Mouse (Mus musculus) neural tube, embryonic 13.5 days (tissue): ENCODE measurements around the gene Rhoj. TPM values are rescaled to one million over a fixed set of nuclear protein-coding genes. Genes with fewer than 3 reads are reported as not detected.

ENCODE experiments used
- ATAC-seq: fragments of 200-750 bp; cut with Nextera tagmentation; 2 replicates; pipeline ENCODE4 v1.8.0; 2017; ENCODE audit warnings: low read depth, mild to moderate bottlenecking, moderate TSS enrichment, moderate library complexity
- H3K27ac ChIP-seq: fragments of 300-500 bp; sonication (generic); replicated peaks from 2 replicates; pipeline ENCODE4 v1.5.1; 2015; ENCODE audit warnings: moderate library complexity, mild to moderate bottlenecking, inconsistent platforms
- H3K27me3 ChIP-seq: fragments of 300-500 bp; sonication (generic); 2 replicates; pipeline ENCODE4 v1.6.1; 2015; ENCODE audit warnings: mild to moderate bottlenecking, inconsistent platforms
- H3K36me3 ChIP-seq: fragments of 300-500 bp; sonication (generic); 2 replicates; pipeline ENCODE4 v1.6.1; 2015; ENCODE audit warnings: mild to moderate bottlenecking, inconsistent platforms
- H3K4me1 ChIP-seq: fragments of 300-500 bp; sonication (generic); replicated peaks from 2 replicates; pipeline ENCODE4 v1.6.1; 2015; ENCODE audit warnings: inconsistent platforms
- H3K4me2 ChIP-seq: fragments of 300-500 bp; sonication (generic); 2 replicates; pipeline ENCODE4 v1.6.1; 2015; ENCODE audit warnings: inconsistent platforms, mild to moderate bottlenecking, moderate library complexity
- H3K4me3 ChIP-seq: fragments of 300-500 bp; sonication (generic); 2 replicates; pipeline ENCODE4 v1.5.1; 2015; ENCODE audit warnings: mild to moderate bottlenecking, inconsistent platforms
- H3K9ac ChIP-seq: fragments of 300-500 bp; sonication (generic); 2 replicates; pipeline ENCODE4 v1.6.1; 2015; ENCODE audit warnings: moderate library complexity, mild to moderate bottlenecking, inconsistent platforms
- H3K9me3 ChIP-seq: fragments of 300-500 bp; sonication (generic); 2 replicates; pipeline ENCODE4 v1.6.1; 2016; ENCODE audit warnings: inconsistent platforms
- WGBS: fragments of 180-500 bp; shearing (Covaris S2); methylation state at CpG from one replicate; pipeline ENCODE4 v1.1.7; 2015; 5-methylcytosine and 5-hydroxymethylcytosine counted together
- polyA plus RNA-seq: library from polyadenylated mRNA; unstranded; fragments of >200 nt; fragmentation: Nextera tagmentation; extraction: Ambion mirVana; gene quantifications from 2 replicates; pipeline ENCODE4 v1.2.1, GENCODE M21; 2015

The Rhoj gene
- polyA plus RNA-seq, 1 experiment from 2014 or later: 35.7 TPM

GRCm38 (mm10) chr12:75374437-75374836 is 66.3 kb downstream of the Rhoj start:
- no peaks in the 10 kb centered on the region for H3K27me3 ChIP-seq
- H3K27ac ChIP-seq: no peak overlapping the region
- no peaks in the 10 kb centered on the region for H3K4me1 ChIP-seq
- no peak overlapping the region for H3K4me2 ChIP-seq
- WGBS: 91% methylated on average over 10 of the region's 10 CpGs
- H3K36me3 ChIP-seq: no peaks in the 10 kb centered on the region
- no peak overlapping the region for H3K4me3 ChIP-seq
- no peak for ATAC-seq
- H3K9ac ChIP-seq: no peak overlapping the region
- H3K9me3 ChIP-seq: no peaks in the 10 kb centered on the region

DNA sequence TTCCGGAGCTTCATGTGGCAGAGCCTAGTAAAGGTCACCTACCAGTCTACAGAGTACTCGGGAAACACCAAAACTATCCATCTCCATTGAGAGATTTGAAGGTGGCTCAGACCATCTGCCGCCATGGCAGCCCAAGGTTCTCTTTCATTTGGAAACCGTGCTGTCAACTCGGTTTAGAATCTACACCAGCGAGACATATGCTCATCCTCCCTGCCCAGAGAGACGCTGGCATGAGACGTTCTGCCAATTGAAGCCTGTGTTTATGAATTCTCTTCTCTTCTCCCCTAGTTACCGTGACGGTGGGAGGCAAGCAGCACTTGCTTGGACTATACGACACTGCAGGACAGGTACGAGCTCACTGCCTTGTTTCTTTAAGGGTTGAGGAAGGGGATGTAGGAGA is 66.9 kb downstream of the Rhoj start:
- no peaks in the 10 kb centered on the region for H3K36me3 ChIP-seq
- 85% methylated on average over 12 of the region's 12 CpGs for WGBS

DNA sequence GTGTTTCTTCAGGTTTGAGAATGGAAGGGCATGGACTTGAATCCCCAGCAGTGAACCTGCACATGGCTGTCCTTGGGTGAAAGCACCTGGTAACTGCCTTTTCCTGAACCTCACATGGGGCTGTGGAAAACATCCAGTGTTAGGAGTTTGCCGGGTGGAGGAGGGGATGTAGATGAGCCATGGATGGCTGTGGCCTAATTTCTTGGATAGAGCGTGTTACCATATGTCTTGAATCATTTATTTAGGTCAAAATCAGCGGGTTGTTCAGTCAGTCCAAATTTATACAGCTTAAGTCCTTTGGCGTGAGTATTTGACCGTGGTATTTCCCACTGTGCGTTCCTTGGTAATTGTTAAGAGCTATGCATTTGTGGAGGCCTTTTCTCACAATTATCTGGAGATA is 68.0 kb downstream of the Rhoj start:
- Histone ChIP-seq H3K4me2 (no peak overlapping the region), H3K9me3 (no peaks in the 10 kb centered on the region), H3K36me3 (no peaks in the 10 kb centered on the region), H3K4me3 (no peak overlapping the region), H3K4me1 (no peaks in the 10 kb centered on the region), H3K27ac (no peak overlapping the region), H3K27me3 (no peaks in the 10 kb centered on the region), H3K9ac (no peak overlapping the region)
- no peak for ATAC-seq
- WGBS: 80% methylated on average over 6 of the region's 6 CpGs

More for the DNA sequence above, 66.9 kb downstream of the Rhoj start:
- no peak overlapping the region for H3K9ac ChIP-seq
- no peaks in the 10 kb centered on the region for H3K9me3 ChIP-seq
- H3K4me3 ChIP-seq: no peak overlapping the region
- ATAC-seq: no peak
- no peak overlapping the region for H3K4me2 ChIP-seq
- H3K4me1 ChIP-seq: no peaks in the 10 kb centered on the region
- H3K27me3 ChIP-seq: no peaks in the 10 kb centered on the region
- H3K27ac ChIP-seq: no peak overlapping the region

DNA sequence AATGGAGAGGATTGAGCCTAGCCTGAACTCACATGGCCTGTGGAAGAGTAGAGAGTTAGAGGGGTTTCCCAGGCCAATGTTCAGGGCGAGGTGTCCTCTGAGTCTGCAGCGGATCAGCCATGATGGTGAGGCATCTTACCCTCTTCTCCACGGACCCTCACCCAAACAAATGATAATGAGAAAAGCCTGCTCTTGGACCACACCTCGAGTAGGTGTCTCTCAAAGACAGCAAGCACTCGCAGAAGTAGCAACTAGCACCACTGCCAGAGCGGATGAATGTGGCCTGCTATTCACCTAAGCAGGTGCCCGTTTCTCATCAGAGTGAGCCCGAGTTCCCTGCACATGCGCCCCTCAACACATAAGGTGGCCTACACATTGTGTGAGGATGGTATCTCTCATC is 78.6 kb downstream of the Rhoj start:
- Histone ChIP-seq H3K9ac (no peak overlapping the region), H3K4me3 (no peak overlapping the region), H3K4me2 (no peak overlapping the region), H3K27ac (no peak overlapping the region), H3K36me3 (no peaks in the 10 kb centered on the region), H3K27me3 (no peaks in the 10 kb centered on the region), H3K9me3 (no peaks in the 10 kb centered on the region), H3K4me1 (peaks cover 4% of the 10 kb centered on the region; the same call in 1 of the 2 replicates)
- ATAC-seq: no peak
- 89% methylated on average over 9 of the region's 9 CpGs for WGBS

DNA sequence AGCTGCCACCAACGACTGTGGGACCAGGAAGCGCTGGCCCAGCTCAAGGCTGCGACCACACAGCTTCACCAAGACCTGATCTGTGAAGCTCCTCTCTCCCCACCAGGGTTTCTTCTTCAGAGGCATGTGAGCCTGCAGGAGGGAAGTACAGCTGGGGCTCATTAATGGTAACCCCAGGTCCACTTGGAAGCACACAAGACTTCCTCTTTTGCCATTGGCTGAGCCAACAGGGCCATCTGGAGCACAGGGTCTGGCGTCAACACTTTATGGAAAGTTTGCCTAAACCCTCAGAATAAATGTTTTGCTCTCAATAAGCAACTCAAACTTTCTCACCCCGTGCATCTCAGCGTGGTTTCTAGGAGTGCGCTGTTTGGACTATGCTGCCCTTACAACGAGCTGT is 79.0 kb downstream of the Rhoj start:
- no peaks in the 10 kb centered on the region for H3K36me3 ChIP-seq
- WGBS: 84% methylated on average over 8 of the region's 8 CpGs
- no peak for ATAC-seq

DNA sequence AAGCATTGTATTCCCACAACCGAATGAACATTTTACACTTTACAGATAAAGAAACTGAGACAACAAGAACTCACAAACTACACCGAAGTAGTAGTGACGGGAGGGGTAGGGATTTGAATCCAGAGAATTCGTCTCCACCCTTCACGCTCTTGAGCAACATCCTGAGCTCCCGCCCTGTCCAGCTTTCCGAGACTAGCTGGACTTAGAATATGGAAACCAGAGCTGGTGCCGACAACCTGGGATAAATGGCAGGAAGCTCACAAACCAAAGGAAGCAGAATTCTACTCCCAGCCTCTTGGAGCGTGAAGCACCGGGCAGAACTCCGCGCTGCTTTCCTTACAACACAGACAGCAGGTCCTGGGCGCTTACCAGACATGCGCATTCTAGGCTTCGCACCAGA is 79.7 kb downstream of the Rhoj start:
- no peaks in the 10 kb centered on the region for H3K27me3 ChIP-seq
- no peak overlapping the region for H3K4me2 ChIP-seq
- ATAC-seq: no peak
- 90% methylated on average over 15 of the region's 15 CpGs for whole genome bisulfite sequencing
- no peaks in the 10 kb centered on the region for H3K36me3 ChIP-seq
- H3K4me1 ChIP-seq: peaks cover 4% of the 10 kb centered on the region; the same call in 1 of the 2 replicates
- H3K4me3 ChIP-seq: no peak overlapping the region
- H3K27ac ChIP-seq: no peak overlapping the region
- no peaks in the 10 kb centered on the region for H3K9me3 ChIP-seq
- no peak overlapping the region for H3K9ac ChIP-seq

More for the DNA sequence above, 79.0 kb downstream of the Rhoj start:
- Histone ChIP-seq H3K9me3 (no peaks in the 10 kb centered on the region), H3K27me3 (no peaks in the 10 kb centered on the region), H3K27ac (no peak overlapping the region), H3K4me3 (no peak overlapping the region), H3K4me2 (no peak overlapping the region), H3K4me1 (peaks cover 4% of the 10 kb centered on the region; the same call in 1 of the 2 replicates), H3K9ac (no peak overlapping the region)

GRCm38 (mm10) chr12:75388521-75388920 is 80.4 kb downstream of the Rhoj start:
- WGBS: 94% methylated on average over 9 of the region's 9 CpGs
- no peaks in the 10 kb centered on the region for H3K9me3 ChIP-seq
- H3K4me1 ChIP-seq: peaks cover 4% of the 10 kb centered on the region; the same call in 1 of the 2 replicates
- no peak for ATAC-seq
- no peak overlapping the region for H3K4me2 ChIP-seq
- no peak overlapping the region for H3K9ac ChIP-seq
- no peaks in the 10 kb centered on the region for H3K27me3 ChIP-seq
- no peak overlapping the region for H3K27ac ChIP-seq
- no peaks in the 10 kb centered on the region for H3K36me3 ChIP-seq
- H3K4me3 ChIP-seq: no peak overlapping the region

GRCm38 (mm10) chr12:75389308-75390135 is 81.4 kb downstream of the Rhoj start:
- Histone ChIP-seq H3K9ac (peak overlapping the region; percentile 23; the same call in 1 of the 2 replicates), H3K27me3 (no peaks in the 10 kb centered on the region), H3K4me1 (peaks cover 4% of the 10 kb centered on the region; the same call in 1 of the 2 replicates), H3K4me3 (peak overlapping the region; percentile 17), H3K27ac (no peak overlapping the region), H3K4me2 (peak overlapping the region; percentile 43), H3K9me3 (no peaks in the 10 kb centered on the region), H3K36me3 (no peaks in the 10 kb centered on the region)
- whole genome bisulfite sequencing: 44% methylated on average over 20 of the region's 20 CpGs
- ATAC-seq: peak; percentile 63; the same call in 1 of the 2 replicates

GRCm38 (mm10) chr12:75391526-75391925 is 83.4 kb downstream of the Rhoj start:
- ATAC-seq: no peak
- Histone ChIP-seq H3K27me3 (no peaks in the 10 kb centered on the region), H3K36me3 (no peaks in the 10 kb centered on the region), H3K9ac (no peak overlapping the region), H3K27ac (no peak overlapping the region), H3K4me1 (peaks cover 4% of the 10 kb centered on the region; the same call in 1 of the 2 replicates), H3K4me3 (no peak overlapping the region), H3K9me3 (no peaks in the 10 kb centered on the region), H3K4me2 (no peak overlapping the region)
- WGBS: 75% methylated on average over 9 of the region's 9 CpGs

GRCm38 (mm10) chr12:75394011-75394773 is 86.1 kb downstream of the Rhoj start:
- WGBS: 81% methylated on average over 20 of the region's 20 CpGs
- ATAC-seq: no peak
- no peak overlapping the region for H3K4me2 ChIP-seq
- H3K4me3 ChIP-seq: no peak overlapping the region
- H3K27ac ChIP-seq: no peak overlapping the region
- H3K27me3 ChIP-seq: no peaks in the 10 kb centered on the region
- peaks cover 4% of the 10 kb centered on the region; the same call in 1 of the 2 replicates for H3K4me1 ChIP-seq
- no peaks in the 10 kb centered on the region for H3K36me3 ChIP-seq
- no peak overlapping the region for H3K9ac ChIP-seq
- H3K9me3 ChIP-seq: no peaks in the 10 kb centered on the region

DNA sequence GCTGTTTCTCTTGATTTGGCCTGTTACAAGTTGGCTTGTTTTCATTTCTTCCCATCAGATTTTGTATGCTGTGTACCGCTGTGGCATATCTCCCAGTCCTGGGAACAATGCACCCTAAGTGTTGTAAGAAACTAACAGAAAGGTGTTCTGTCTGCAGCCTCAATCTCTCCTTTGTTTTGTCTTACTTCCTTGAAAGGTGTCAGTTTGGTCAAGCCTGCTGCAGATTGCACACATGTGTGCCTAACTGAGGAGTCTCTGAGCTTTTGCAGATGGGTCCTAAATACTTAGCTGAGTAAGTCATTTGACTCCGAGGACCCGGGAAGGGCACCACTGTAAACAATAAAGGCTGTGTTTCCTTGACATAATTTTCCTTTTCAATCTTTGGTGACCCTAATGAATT is 88.5 kb downstream of the Rhoj start:
- no peaks in the 10 kb centered on the region for H3K27me3 ChIP-seq
- no peaks in the 10 kb centered on the region for H3K9me3 ChIP-seq
- no peaks in the 10 kb centered on the region for H3K4me1 ChIP-seq
- H3K9ac ChIP-seq: no peak overlapping the region
- H3K4me3 ChIP-seq: no peak overlapping the region
- H3K27ac ChIP-seq: no peak overlapping the region
- 65% methylated on average over 3 of the region's 3 CpGs for WGBS
- H3K36me3 ChIP-seq: no peaks in the 10 kb centered on the region
- no peak overlapping the region for H3K4me2 ChIP-seq
- no peak for ATAC-seq

DNA sequence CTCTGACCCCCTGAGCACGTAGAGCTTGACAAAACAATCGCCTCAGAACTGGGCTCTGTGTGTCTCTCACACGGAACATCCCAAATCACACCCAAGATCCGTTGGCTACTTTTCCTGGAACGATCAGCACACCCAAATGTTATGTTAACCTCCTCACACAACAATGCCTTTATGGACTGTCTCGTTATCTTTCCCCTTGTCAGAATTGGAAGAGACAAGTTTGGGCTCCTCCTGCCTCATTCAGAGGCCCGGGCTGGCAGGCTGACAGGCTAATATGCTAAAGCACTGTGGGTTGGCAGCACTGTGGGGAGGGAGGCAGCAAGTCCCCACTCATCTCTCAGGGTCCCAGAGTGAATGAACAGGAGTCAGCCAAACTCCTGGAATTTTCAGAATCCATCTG is 89.0 kb downstream of the Rhoj start:
- no peak for ATAC-seq
- WGBS: 48% methylated on average over 7 of the region's 7 CpGs

More for the DNA sequence above, 89.0 kb downstream of the Rhoj start:
- H3K27ac ChIP-seq: no peak overlapping the region
- no peak overlapping the region for H3K9ac ChIP-seq
- no peaks in the 10 kb centered on the region for H3K36me3 ChIP-seq
- no peak overlapping the region for H3K4me3 ChIP-seq
- no peaks in the 10 kb centered on the region for H3K4me1 ChIP-seq
- H3K27me3 ChIP-seq: no peaks in the 10 kb centered on the region
- no peaks in the 10 kb centered on the region for H3K9me3 ChIP-seq
- no peak overlapping the region for H3K4me2 ChIP-seq
